Mouse (Mus musculus): Measurements from ENCODE around the gene Magi1. TPM values are rescaled to one million over a fixed set of nuclear protein-coding genes. Genes with fewer than 3 reads are reported as not detected.
"Not testable (repeated sequence)": the region's sequence is repeated elsewhere in the genome, so short reads cannot be mapped to it uniquely, and the experiment has no call there.

The Magi1 gene
- total RNA-seq, 1 experiment from 2014 or later, result 0.20 TPM

DNA sequence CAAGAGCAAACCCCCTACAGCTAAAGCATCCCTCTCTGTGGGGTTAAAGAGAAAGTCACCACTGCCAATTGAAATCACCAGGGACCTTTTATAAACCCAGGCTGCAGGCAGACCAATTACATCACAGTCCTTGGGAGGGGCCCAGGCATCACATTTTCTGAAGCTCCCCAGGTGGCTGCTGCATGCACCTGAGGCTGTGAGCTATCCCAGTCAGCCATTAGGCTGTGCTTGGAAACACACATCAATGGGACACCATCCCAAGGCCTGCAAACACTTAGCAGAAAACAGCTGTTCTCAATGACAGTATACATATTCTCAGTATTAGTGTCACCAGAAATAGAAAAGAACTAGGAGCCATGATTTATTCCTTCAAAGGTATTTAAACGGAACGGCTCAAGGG, 617.0 kb downstream of the Magi1 start:
- no peak for ATAC-seq (replicated peaks in 1 of 2; ENCODE audit: insufficient read depth in 1 of 2, low FRiP score in 2 of 2, low TSS enrichment in 1 of 2, low read depth in 1 of 2, poor library complexity in 2 of 2, severe bottlenecking in 2 of 2)

DNA sequence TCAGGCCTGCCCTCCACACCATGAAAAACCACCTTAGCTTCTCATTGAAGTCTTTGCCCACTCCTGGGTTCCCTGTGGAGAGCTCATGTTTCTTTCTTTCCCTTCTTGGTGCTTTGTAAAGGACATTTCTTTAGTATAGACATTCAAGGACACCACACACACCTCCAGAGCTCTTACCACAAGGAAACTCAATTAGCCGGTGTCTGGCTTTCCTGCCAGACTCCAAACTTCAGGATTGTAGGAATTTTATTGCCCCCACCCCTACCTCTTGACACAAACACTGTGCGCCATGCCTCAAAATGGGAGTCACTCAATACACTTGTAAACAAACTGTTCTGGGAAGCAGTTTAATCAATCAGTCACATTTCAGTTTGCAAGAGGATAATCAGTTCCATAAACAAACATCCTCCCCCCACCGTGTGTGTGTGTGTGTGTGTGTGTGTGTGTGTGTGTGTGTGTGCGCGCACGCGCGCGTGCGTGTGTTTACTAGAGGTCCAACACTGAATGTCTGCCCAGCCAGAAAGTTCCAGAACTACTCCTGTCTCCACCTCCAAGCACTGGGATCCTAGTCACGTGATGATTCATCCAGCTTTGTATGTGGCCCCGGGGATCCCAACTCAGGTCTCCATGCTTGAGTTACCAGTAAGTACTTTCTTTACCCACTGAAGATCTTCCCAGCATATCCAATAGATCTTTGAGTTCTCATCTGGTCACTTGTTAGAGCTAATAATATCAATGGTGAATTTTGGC, 618.5 kb downstream of the Magi1 start:
- 0 out of 4 replicates have a peak, but pooled peaks of 1 of the 2 experiments have one; percentile 2 for ATAC-seq (replicated peaks in 1 of 2; ENCODE audit: insufficient read depth in 1 of 2, low FRiP score in 2 of 2, low TSS enrichment in 1 of 2, low read depth in 1 of 2, poor library complexity in 2 of 2, severe bottlenecking in 2 of 2)

DNA sequence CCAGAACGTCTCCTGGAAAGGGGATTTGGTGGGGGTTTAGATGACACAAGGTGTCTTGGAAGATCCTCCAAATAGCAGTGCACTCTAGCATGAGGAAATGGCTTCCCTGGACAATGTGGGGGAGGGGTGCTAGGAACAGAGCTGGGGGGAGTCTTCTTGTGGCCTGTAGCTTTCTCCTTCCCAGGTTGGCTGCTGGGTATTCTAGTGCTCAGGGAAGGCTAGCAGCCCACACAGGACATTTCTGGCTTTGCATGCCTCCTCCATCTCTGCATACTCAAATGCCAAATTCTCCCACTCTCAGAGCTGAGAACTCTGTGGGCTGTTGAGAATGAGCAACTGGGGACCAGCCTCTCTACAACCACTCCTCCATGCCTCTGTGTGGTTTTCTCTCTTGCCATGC, 622.6 kb downstream of the Magi1 start:
- no peak for ATAC-seq (replicated peaks in 1 of 2; ENCODE audit: insufficient read depth in 1 of 2, low FRiP score in 2 of 2, low TSS enrichment in 1 of 2, low read depth in 1 of 2, poor library complexity in 2 of 2, severe bottlenecking in 2 of 2)

DNA sequence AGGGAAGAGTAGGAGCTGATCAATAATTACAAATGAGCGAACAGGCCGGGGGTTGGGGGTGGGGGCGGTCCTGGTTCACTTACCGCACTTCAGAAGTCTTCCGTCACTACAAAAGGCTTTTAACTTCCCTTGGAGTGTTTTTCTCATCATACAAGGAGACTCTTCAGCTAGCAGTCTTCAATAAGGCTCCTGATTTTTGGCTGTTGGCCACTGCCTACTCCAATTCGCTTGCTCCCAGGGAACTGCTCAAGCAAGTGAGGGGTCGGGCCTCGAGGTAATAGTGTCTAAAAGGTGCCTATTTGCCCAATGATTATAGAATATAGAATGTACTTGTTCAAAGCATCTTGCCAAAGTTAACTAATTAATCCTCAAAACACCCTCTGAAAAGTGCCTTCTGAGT, 624.2 kb downstream of the Magi1 start:
- no peak for ATAC-seq (replicated peaks in 1 of 2; ENCODE audit: insufficient read depth in 1 of 2, low FRiP score in 2 of 2, low TSS enrichment in 1 of 2, low read depth in 1 of 2, poor library complexity in 2 of 2, severe bottlenecking in 2 of 2)

DNA sequence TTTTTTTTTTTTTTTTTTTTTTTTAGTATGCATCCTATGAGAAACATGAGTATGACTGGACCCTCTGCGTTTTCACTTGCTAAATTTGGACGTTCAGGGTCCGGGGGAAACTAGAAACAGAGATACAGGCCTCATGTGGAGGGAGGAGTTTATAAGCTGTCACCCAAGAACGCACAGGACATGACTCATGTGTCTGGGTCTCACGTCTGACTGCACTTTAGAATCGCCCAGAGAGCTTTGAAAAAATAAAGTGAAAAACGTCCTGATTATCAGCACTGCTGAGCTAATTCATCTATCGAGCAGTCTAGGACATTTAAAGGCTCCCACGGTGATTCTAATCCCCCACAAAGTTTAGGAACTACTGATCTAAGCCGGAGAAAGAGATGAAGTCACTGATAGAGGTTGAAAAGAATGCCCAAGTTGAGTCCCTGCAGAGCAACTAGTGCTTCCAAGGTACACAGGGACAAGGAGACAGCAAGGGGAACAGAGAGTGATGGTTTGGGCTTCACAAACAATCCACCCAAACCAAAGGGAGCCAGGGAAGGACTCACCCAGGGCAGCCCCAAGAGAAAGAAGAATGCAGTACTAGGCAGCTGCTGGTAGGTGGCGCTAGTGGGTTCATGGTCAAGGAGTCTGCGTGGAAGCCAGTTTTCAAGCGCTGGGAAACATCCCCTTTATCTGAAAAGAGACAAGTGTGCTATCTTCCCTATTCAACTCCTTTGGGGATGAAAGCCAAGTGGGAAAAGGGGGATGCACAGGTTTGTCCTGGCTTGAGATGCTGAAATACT, 626.3 kb downstream of the Magi1 start:
- peak; percentile 72 to 73 for ATAC-seq (replicated peaks in 1 of 2; ENCODE audit: insufficient read depth in 1 of 2, low FRiP score in 2 of 2, low TSS enrichment in 1 of 2, low read depth in 1 of 2, poor library complexity in 2 of 2, severe bottlenecking in 2 of 2)

DNA sequence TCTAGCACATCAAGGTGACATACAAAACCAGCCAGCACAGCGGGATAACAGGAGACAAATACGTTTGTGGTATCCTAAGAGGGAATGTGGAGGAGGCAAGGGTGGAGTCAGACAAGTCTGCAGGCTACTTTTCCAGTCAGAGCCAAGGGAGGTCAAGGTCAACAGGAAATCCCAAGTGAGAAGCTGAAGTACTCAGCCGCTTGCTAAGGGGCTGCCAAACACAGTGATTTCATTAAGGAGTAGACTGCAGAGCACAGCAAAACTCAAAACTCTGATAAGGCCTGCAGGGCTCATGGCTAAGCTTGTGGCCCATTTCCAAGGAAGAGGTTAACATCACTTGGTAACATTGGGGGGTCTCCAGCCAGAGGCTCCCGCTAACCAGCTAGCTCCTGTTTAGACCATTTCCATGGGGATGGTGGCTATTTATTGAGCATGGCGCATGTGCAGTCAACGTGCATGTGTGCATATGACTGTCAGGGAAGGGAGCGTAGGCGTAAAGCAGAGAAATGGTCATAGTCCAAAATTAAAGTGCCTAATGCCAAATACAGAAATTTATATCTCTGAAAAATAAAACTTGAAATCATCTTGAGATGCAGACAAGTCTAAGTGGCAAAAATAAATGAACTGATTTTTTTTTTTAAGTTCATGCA, 635.0 kb downstream of the Magi1 start:
- no peak for ATAC-seq (replicated peaks in 1 of 2; ENCODE audit: insufficient read depth in 1 of 2, low FRiP score in 2 of 2, low TSS enrichment in 1 of 2, low read depth in 1 of 2, poor library complexity in 2 of 2, severe bottlenecking in 2 of 2)

DNA sequence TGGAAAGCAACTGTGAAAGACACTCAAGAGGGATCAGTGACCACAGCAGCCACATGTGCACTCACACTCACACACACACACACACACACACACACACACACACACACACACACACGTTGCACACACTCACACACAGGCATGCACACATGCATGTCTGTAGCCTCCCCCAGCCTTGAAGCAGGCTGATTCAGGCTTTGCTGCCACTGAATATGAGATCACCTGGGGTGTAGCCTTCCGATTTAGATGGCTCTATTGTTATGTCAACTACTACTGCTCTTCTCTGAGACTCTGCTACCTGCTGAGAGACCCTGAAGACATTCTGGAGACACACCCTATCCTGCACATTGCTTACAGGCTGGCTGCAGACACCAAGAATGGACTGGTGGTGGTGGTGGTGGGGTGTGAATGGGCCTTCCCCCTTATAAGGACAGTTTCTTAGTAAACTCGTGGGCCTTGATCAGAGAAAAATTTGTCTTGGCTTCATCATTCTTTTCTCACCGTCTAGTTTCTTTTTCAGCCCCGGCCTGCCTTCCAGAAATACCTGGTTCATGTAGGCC, 653.9 kb downstream of the Magi1 start:
- ATAC-seq (replicated peaks in 1 of 2; ENCODE audit: insufficient read depth in 1 of 2, low FRiP score in 2 of 2, low TSS enrichment in 1 of 2, low read depth in 1 of 2, poor library complexity in 2 of 2, severe bottlenecking in 2 of 2), result not testable (repeated sequence)

DNA sequence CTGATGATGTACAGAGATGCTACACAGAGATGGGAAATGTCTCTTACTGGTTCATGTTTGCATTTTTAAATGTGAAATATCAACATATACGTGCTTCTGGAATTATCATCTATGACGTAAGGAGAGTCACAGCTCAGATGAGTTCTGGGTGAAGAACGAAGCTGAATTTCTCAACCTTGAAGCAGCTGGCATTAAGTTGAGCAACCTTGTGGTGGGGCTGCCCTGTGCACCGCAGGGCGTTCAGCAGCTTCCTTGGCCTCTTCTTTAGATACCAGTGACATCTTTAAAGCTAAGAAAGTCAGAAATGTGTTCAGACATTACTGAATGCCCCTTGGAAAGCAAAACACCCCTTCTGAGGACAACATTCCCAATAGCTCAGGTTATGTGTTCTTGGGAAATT, 656.5 kb downstream of the Magi1 start:
- no peak for ATAC-seq (replicated peaks in 1 of 2; ENCODE audit: insufficient read depth in 1 of 2, low FRiP score in 2 of 2, low TSS enrichment in 1 of 2, low read depth in 1 of 2, poor library complexity in 2 of 2, severe bottlenecking in 2 of 2)

Other genes with a start within 250 kb of the Magi1 start
- gene Slc25a26, start 216.4 kb upstream of the Magi1 start, total RNA-seq (2017), result 5.3 and 11.9 TPM in 2 replicates